Mouse (Mus musculus): ENCODE data around the gene Cracr2b. TPM values are rescaled to one million over a fixed set of nuclear protein-coding genes. Genes with fewer than 3 reads are reported as not detected.

The Cracr2b gene
- total RNA-seq, 4 experiments from 2014 or later: 3.9 to 5.4 (median 4.4) TPM

GRCm38 (mm10) chr7:141454967-141455551 lies 5.8 kb upstream of the Cracr2b start, which contains the start of gene Pnpla2:
TSS of gene Pnpla2 (plus strand) at chr7:141455198.
- peak; percentile 82 to 87 for DNase-seq (ENCODE audit: low spot score in 2 of 2)

GRCm38 (mm10) chr7:141455610-141456314 lies 5.1 kb upstream of the Cracr2b start:
- DNase-seq (ENCODE audit: low spot score in 2 of 2): no peak

- DNase-seq (ENCODE audit: low spot score in 2 of 2): no peak
Observed at GRCm38 (mm10) chr7:141456739-141457138, 4.2 kb upstream of the Cracr2b start.

GRCm38 (mm10) chr7:141457236-141457635 lies 3.7 kb upstream of the Cracr2b start:
- DNase-seq (ENCODE audit: low spot score in 2 of 2): no peak

- DNase-seq (ENCODE audit: low spot score in 2 of 2): no peak
Observed at GRCm38 (mm10) chr7:141457986-141458660, 2.8 kb upstream of the Cracr2b start.

GRCm38 (mm10) chr7:141458661-141459060 lies 2.2 kb upstream of the Cracr2b start:
- no peak for DNase-seq (ENCODE audit: low spot score in 2 of 2)

- no peak for DNase-seq (ENCODE audit: low spot score in 2 of 2)
Observed at GRCm38 (mm10) chr7:141459301-141459711, 1.6 kb upstream of the Cracr2b start.

- DNase-seq (ENCODE audit: low spot score in 2 of 2): no peak
Observed at GRCm38 (mm10) chr7:141460001-141460390, 898 bp upstream of the Cracr2b start.

- DNase-seq (ENCODE audit: low spot score in 2 of 2): no peak
Observed at GRCm38 (mm10) chr7:141461521-141462332, 833 bp downstream of the Cracr2b start.

GRCm38 (mm10) chr7:141462333-141462821 lies 1.5 kb downstream of the Cracr2b start:
- no peak for DNase-seq (ENCODE audit: low spot score in 2 of 2)

- no peak for DNase-seq (ENCODE audit: low spot score in 2 of 2)
Observed at GRCm38 (mm10) chr7:141463824-141464602, 3.1 kb downstream of the Cracr2b start.

GRCm38 (mm10) chr7:141464603-141465201 lies 3.8 kb downstream of the Cracr2b start:
- DNase-seq (ENCODE audit: low spot score in 2 of 2): no peak

- DNase-seq (ENCODE audit: low spot score in 2 of 2): no peak
Observed at GRCm38 (mm10) chr7:141465388-141466044, 4.6 kb downstream of the Cracr2b start.

- no peak for DNase-seq (ENCODE audit: low spot score in 2 of 2)
Observed at GRCm38 (mm10) chr7:141466045-141466394, 5.1 kb downstream of the Cracr2b start.

GRCm38 (mm10) chr7:141466607-141467148 lies 5.8 kb downstream of the Cracr2b start:
- DNase-seq (ENCODE audit: low spot score in 2 of 2): no peak

GRCm38 (mm10) chr7:141467230-141468030 lies 6.5 kb downstream of the Cracr2b start, which contains the start of gene Cd151:
TSS of gene Cd151 (plus strand) at chr7:141467392.
- DNase-seq (ENCODE audit: low spot score in 2 of 2): peak; percentile 46 to 66

GRCm38 (mm10) chr7:141468164-141468521 lies 7.2 kb downstream of the Cracr2b start:
- no peak for DNase-seq (ENCODE audit: low spot score in 2 of 2)

GRCm38 (mm10) chr7:141468522-141469211 lies 7.8 kb downstream of the Cracr2b start:
- DNase-seq (ENCODE audit: low spot score in 2 of 2): no peak

All from left cerebral cortex, adult 8-10 months (tissue).